Mouse (Mus musculus) cerebellum, adult 2 months (tissue): ENCODE measurements around the gene Olfr195. TPM values are rescaled to one million over a fixed set of nuclear protein-coding genes. Genes with fewer than 3 reads are reported as not detected.
"Not testable (repeated sequence)": the region's sequence is repeated elsewhere in the genome, so short reads cannot be mapped to it uniquely, and the experiment has no call there.

Source experiments
- DNase-seq, 2 experiments: peaks; one replicate each; pipeline ENCODE4 v3.0.0; 2021
- H3K27ac ChIP-seq: fragments of 200-500 bp; 2 replicates; pipeline ENCODE4 v1.5.1; 2012; ENCODE audit warnings: low read length, control low read depth, inconsistent platforms; ENCODE audit not compliant: insufficient read depth
- H3K27me3 ChIP-seq: fragments of 200-500 bp; 2 replicates; pipeline ENCODE4 v1.6.1; 2012; ENCODE audit warnings: inconsistent platforms, mild to moderate bottlenecking, low read length, moderate library complexity; ENCODE audit not compliant: control insufficient read depth, insufficient read depth
- H3K4me1 ChIP-seq: fragments of 200-500 bp; 2 replicates; pipeline ENCODE4 v1.6.1; 2011; ENCODE audit warnings: low read length; ENCODE audit not compliant: control insufficient read depth, insufficient read depth
- H3K4me3 ChIP-seq: fragments of 200-500 bp; replicated peaks from 2 replicates; pipeline ENCODE3; 2011; ENCODE audit warnings: mild to moderate bottlenecking, low read depth, low read length, control low read depth; ENCODE audit not compliant: insufficient read depth
- CTCF ChIP-seq: fragments of 200-500 bp; IDR thresholded peaks from 2 replicates; pipeline ENCODE4 v1.5.1; 2011; ENCODE audit warnings: low read depth, mild to moderate bottlenecking, control low read depth, low read length, moderate library complexity, borderline replicate concordance; ENCODE audit not compliant: insufficient read depth
- POLR2A ChIP-seq: fragments of 200-500 bp; IDR thresholded peaks from 2 replicates; pipeline ENCODE4 v1.6.1; 2011; ENCODE audit warnings: low read length, control low read depth, borderline replicate concordance; ENCODE audit not compliant: insufficient read depth
- WGBS: fragments of 180-500 bp; shearing (Covaris S2); methylation state at CpG from one replicate; pipeline ENCODE4 v1.1.7; 2018; 5-methylcytosine and 5-hydroxymethylcytosine counted together
- polyA plus RNA-seq: library from polyadenylated mRNA; depleted of rRNA; stranded (reverse); fragments of >200 nt; gene quantifications from 2 replicates; pipeline ENCODE4 v1.2.3, GENCODE M21; 2012; rRNA removed

Gene Olfr195
- polyA plus RNA-seq: not detected in 2 replicates

DNA sequence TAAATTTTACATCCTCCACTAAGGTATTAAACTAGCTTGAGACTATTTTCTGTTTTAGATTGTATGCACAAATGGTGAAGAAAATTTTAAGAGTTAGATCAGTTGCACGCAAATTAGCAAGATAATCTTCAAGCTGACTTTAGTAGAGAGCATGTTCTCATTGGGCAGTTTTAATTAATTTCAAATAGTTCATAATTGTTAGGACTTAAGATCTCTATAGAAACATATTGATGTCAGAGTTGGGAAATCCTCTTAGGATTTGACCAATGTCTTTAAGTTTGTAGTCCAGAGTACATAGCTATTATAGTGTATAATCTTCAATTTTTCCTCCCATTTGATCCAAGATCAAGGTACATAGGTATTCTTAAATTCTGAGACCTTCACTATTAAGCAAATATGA, at the start of gene Olfr195:
Gene Olfr195 (plus strand): TSS at position 301 of the 400 bp plus-strand sequence.
- Histone ChIP-seq H3K4me3 (no peak within 1 kb of the TSS), H3K27ac (no peak within 1 kb of the TSS), H3K27me3 (no peaks in the 10 kb centered on the region), H3K4me1 (no peaks in the 10 kb centered on the region)
- 85% methylated on average over 1 of the region's 1 CpGs for WGBS
- DNase-seq: no peak
- TF ChIP-seq CTCF: no peak
- no peak for TF ChIP-seq POLR2A

GRCm38 (mm10) chr16:59105312-59105711, 41.5 kb upstream of the Olfr195 start:
- H3K27ac ChIP-seq: no peak overlapping the region
- DNase-seq: no peak
- H3K27me3 ChIP-seq: no peaks in the 10 kb centered on the region
- TF ChIP-seq CTCF (no peak), POLR2A (no peak)
- no peak overlapping the region for H3K4me3 ChIP-seq
- WGBS: 86% methylated on average over 2 of the region's 2 CpGs
- H3K4me1 ChIP-seq: no peaks in the 10 kb centered on the region

DNA sequence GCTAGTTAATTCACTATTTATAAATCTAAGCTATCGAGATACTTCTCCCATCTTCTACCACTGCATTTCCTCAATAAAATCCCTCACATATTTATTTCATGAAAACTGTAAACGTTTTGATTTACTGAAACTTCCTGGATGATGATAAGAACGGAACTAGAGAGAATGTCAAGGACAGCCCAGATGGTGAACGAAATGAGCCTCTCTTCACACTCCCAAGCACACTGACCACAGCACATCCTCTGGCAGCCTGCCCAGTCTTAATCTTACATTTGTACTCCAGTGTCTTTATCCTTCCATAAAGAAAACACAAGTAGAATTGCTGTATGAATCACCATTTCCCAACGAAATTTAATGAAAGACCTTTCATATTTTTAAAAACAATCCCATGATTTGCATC, 38.3 kb upstream of the Olfr195 start:
- H3K27ac ChIP-seq, H3K4me3 ChIP-seq, H3K4me1 ChIP-seq, H3K27me3 ChIP-seq, DNase-seq: not testable (repeated sequence)
- WGBS: 31% methylated on average over 5 of the region's 5 CpGs

GRCm38 (mm10) chr16:59111781-59112180, 35.1 kb upstream of the Olfr195 start, which contains the start of gene Olfr193:
Gene Olfr193, minus strand, starts transcription at chr16:59111881.
- WGBS: 61% methylated on average over 1 of the region's 1 CpGs
- TF ChIP-seq CTCF (no peak), POLR2A (no peak)
- DNase-seq: no peak
- Histone ChIP-seq H3K4me1 (no peaks in the 10 kb centered on the region), H3K4me3 (no peak within 1 kb of the TSS), H3K27me3 (no peaks in the 10 kb centered on the region), H3K27ac (no peak within 1 kb of the TSS)

DNA sequence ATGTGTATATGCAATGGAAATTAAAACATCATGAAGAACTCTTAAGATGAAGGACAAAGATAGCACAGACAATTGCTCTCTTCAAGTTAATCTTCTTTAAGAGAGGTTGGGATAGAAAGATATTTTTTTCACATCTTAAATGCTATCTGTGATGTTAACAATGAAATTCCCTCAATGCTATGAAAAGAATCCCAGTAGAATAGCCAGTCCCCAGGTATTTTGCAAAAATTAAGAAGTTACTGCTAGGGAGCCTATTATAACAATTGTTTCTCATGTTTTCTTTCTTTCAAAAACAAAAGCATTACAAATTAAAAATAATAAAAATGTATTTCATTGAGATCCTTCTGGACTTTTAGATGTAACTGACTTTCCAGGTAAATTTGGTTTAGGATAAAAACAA, 25.9 kb upstream of the Olfr195 start, which contains the start of gene Olfr194:
Gene Olfr194 (minus strand): TSS at position 101 of the 400 bp plus-strand sequence.
- TF ChIP-seq POLR2A: no peak
- no peak for TF ChIP-seq CTCF
- Histone ChIP-seq H3K4me3 (no peak within 1 kb of the TSS), H3K4me1 (no peaks in the 10 kb centered on the region)

GRCm38 (mm10) chr16:59130740-59131139, 16.1 kb upstream of the Olfr195 start:
- TF ChIP-seq CTCF (no peak), POLR2A (no peak)
- Histone ChIP-seq H3K4me3 (no peak overlapping the region), H3K4me1 (no peaks in the 10 kb centered on the region), H3K27me3 (no peaks in the 10 kb centered on the region), H3K27ac (no peak overlapping the region)
- 92% methylated on average over 1 of the region's 1 CpGs for WGBS
- DNase-seq: no peak

More for the DNA sequence above, 25.9 kb upstream of the Olfr195 start, which contains the start of gene Olfr194:
- Histone ChIP-seq H3K27me3 (no peaks in the 10 kb centered on the region), H3K27ac (no peak within 1 kb of the TSS)
- no peak for DNase-seq

DNA sequence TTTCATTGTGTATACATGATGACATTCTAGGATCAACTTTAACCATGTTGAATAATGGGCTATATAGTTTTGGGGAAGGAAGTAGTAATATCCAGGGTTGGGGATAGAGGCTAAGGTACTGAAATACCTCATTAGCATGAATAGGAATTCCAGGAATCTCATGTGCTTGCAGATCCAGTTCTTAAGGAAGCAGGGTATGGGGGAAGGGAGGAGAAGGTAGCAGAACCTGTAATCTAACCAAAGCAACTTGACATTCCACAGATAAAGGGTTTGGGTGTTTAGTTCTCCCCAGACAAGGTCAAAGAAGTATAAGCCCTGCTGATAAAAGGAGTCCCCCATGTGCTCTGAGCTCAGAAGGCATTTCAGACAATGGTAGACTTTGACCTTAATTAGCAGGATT, 5.7 kb upstream of the Olfr195 start:
- TF ChIP-seq POLR2A (no peak), CTCF (no peak)
- H3K4me3 ChIP-seq: no peak overlapping the region

GRCm38 (mm10) chr16:59151996-59152395, 5.2 kb downstream of the Olfr195 start:
- H3K27me3 ChIP-seq: no peaks in the 10 kb centered on the region
- TF ChIP-seq POLR2A: no peak
- no peak for TF ChIP-seq CTCF
- 87% methylated on average over 2 of the region's 2 CpGs for WGBS
- DNase-seq: no peak
- no peak overlapping the region for H3K4me3 ChIP-seq
- H3K27ac ChIP-seq: no peak overlapping the region
- H3K4me1 ChIP-seq: no peaks in the 10 kb centered on the region

More for the DNA sequence above, 5.7 kb upstream of the Olfr195 start:
- H3K4me1 ChIP-seq: no peaks in the 10 kb centered on the region
- no peak overlapping the region for H3K27ac ChIP-seq
- no peaks in the 10 kb centered on the region for H3K27me3 ChIP-seq
- DNase-seq: no peak

DNA sequence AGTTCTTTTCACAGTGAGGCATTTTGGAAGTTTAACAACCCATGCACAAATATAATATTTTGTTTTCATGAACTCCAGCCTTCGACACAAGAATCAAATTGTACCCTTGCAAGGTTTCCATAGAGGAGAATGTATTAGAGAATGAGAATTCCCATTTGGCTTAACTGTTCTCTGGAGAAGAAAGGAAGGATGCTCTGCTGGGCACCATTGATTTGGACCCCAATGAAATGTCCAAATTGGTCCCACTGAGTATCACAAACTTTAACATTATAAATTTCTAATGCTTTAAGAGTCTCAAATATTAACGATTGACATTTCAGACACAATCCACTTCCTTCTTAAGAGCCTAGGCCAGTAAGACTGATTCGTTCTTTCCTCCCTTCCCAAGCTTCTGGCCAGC, 23.5 kb downstream of the Olfr195 start, which contains the start of gene Olfr196:
Gene Olfr196 (minus strand): TSS at position 101 of the 400 bp plus-strand sequence.
- TF ChIP-seq POLR2A (no peak), CTCF (no peak)
- Histone ChIP-seq H3K27me3 (no peaks in the 10 kb centered on the region), H3K4me3 (no peak within 1 kb of the TSS), H3K4me1 (no peaks in the 10 kb centered on the region), H3K27ac (no peak within 1 kb of the TSS)
- no peak for DNase-seq
- WGBS: 65% methylated on average over 3 of the region's 3 CpGs

Other genes with a start within 250 kb of the Olfr195 start
- not detected in 2 replicates for gene Olfr181, start 218.3 kb upstream of the Olfr195 start, polyA plus RNA-seq
- gene Olfr180, start 217.7 kb upstream of the Olfr195 start, polyA plus RNA-seq: not detected in 2 replicates
- gene Olfr183, start 151.7 kb upstream of the Olfr195 start, polyA plus RNA-seq: not detected in 2 replicates
- gene Olfr186, start 116.8 kb upstream of the Olfr195 start, polyA plus RNA-seq: not detected in 2 replicates
- gene Olfr187, start 107.3 kb upstream of the Olfr195 start, polyA plus RNA-seq: not detected in 2 replicates
- gene Olfr190, start 69.0 kb upstream of the Olfr195 start, polyA plus RNA-seq: not detected in 2 replicates
- gene Olfr191, start 57.2 kb upstream of the Olfr195 start, polyA plus RNA-seq: not detected in 2 replicates
- not detected in 2 replicates for gene Olfr193, start 35.2 kb upstream of the Olfr195 start, polyA plus RNA-seq
- not detected in 2 replicates for gene Olfr194, start 26.0 kb upstream of the Olfr195 start, polyA plus RNA-seq
- not detected in 2 replicates for gene Olfr196, start 23.4 kb downstream of the Olfr195 start, polyA plus RNA-seq
- not detected in 2 replicates for gene Olfr198, start 56.5 kb downstream of the Olfr195 start, polyA plus RNA-seq
- not detected in 2 replicates for gene Olfr199, start 72.7 kb downstream of the Olfr195 start, polyA plus RNA-seq
- gene Olfr201, start 125.6 kb downstream of the Olfr195 start, polyA plus RNA-seq: not detected in 2 replicates
- not detected in 2 replicates for gene Olfr202, start 139.7 kb downstream of the Olfr195 start, polyA plus RNA-seq
- gene Olfr203, start 151.8 kb downstream of the Olfr195 start, polyA plus RNA-seq: not detected in 2 replicates
- gene Olfr204, start 171.2 kb downstream of the Olfr195 start, polyA plus RNA-seq: 0.02 TPM in 1 of 2 replicates, not detected in the other
- not detected in 2 replicates for gene Olfr205, start 184.1 kb downstream of the Olfr195 start, polyA plus RNA-seq
- not detected in 2 replicates for gene Olfr206, start 202.2 kb downstream of the Olfr195 start, polyA plus RNA-seq
- gene Olfr209, start 216.9 kb downstream of the Olfr195 start, polyA plus RNA-seq: not detected in 2 replicates